8 mouse cellular contexts compared by ENCODE assay signal in genomic region chr14:31206472-31206981, GRCm38 (mm10). TPM values are rescaled to one million over a fixed set of nuclear protein-coding genes. Genes with fewer than 3 reads are reported as not detected.
A peak's percentile ranks its signal among the peaks of the same experiment; 100 is the strongest.
DNase-seq lines count a peak whose midpoint lies in the region; ATAC-seq and TF ChIP-seq lines count a peak whose summit lies in the region.

No protein-coding gene starts in this region.

- peak overlapping the region; percentile 96 for H3K4me2 ChIP-seq in lung, embryonic 14.5 days

- peak overlapping the region; percentile 83 for H3K4me3 ChIP-seq in cerebellum, adult 2 months (replicated peaks; ENCODE audit: insufficient read depth, low read depth, low read length)
- peak overlapping the region; percentile 86 for H3K4me3 ChIP-seq in lung, embryonic 14.5 days (ENCODE audit: low read depth, low read length)

- no peaks in the 10 kb centered on the region for H3K27me3 ChIP-seq in cerebellum, adult 2 months (ENCODE audit: control insufficient read depth, insufficient read depth, low read length)
- no peaks in the 10 kb centered on the region for H3K27me3 ChIP-seq in lung, embryonic 14.5 days (ENCODE audit: insufficient read depth, low read length)

- peak overlapping the region; percentile 72 for H3K27ac ChIP-seq in cerebellum, adult 2 months (ENCODE audit: insufficient read depth, low read length)
- H3K27ac ChIP-seq in lung, embryonic 14.5 days (ENCODE audit: low read depth) = peak overlapping the region; percentile 90

- no peak for TF ChIP-seq CTCF in cerebellum, adult 2 months (IDR thresholded peaks at IDR 0.05; ENCODE audit: borderline replicate concordance, insufficient read depth, low read depth, low read length)
- no peak for TF ChIP-seq CTCF in lung, embryonic 14.5 days (IDR thresholded peaks at IDR 0.05; ENCODE audit: low read depth)

- peak; percentile 94 for TF ChIP-seq POLR2A in cerebellum, adult 2 months (IDR thresholded peaks at IDR 0.05; ENCODE audit: borderline replicate concordance, insufficient read depth, low read length)

- peak; percentile 77 to 78 for ATAC-seq in hematopoietic stem cell, adult 5-6 weeks (replicated peaks in 1 of 2; ENCODE audit: insufficient read depth in 1 of 2, low FRiP score in 2 of 2, low TSS enrichment in 1 of 2, low read depth in 1 of 2, poor library complexity in 2 of 2, severe bottlenecking in 2 of 2)
- ATAC-seq in lung, embryonic 14.5 days (ENCODE audit: insufficient read depth) = peak; percentile 58
- peak; percentile 78 for ATAC-seq in neutrophil, adult 5-6 weeks (ENCODE audit: extremely low read depth, insufficient number of reproducible peaks, low FRiP score, poor library complexity, severe bottlenecking)

- H3K4me1 ChIP-seq in cerebellum, adult 2 months (ENCODE audit: control insufficient read depth, insufficient read depth, low read length) = no peaks in the 10 kb centered on the region; the same call in 1 of the 2 replicates
- peaks cover 9% of the 10 kb centered on the region for H3K4me1 ChIP-seq in lung, embryonic 14.5 days (ENCODE audit: insufficient read depth)

- peak overlapping the region; percentile 95 for H3K9ac ChIP-seq in lung, embryonic 14.5 days

- peak; percentile 67 for DNase-seq in MEL-GATA-1-ER (ENCODE audit: extremely low read depth, low read depth)
- DNase-seq in cerebellum, adult 2 months = peak; percentile 96
- DNase-seq in forelimb bud, embryonic 11.5 days (ENCODE audit: low read depth, low spot score) = peak; percentile 89
- peak; percentile 91 to 93 for DNase-seq in layer of hippocampus, adult 8-10 months (ENCODE audit: low spot score in 2 of 2)
- DNase-seq in lung, embryonic 14.5 days = peak; percentile 96
- peak; percentile 94 for DNase-seq in testis, postnatal 14 days (ENCODE audit: low spot score)

- no peaks in the 10 kb centered on the region for H3K9me3 ChIP-seq in lung, embryonic 14.5 days (ENCODE audit: low read depth, low read length)

- whole genome bisulfite sequencing in cerebellum, adult 2 months = under 1% methylated on average over 46 of the region's 48 CpGs
- under 1% methylated on average over 45 of the region's 48 CpGs for WGBS in lung, embryonic 14.5 days

- peaks cover 33% of the 10 kb centered on the region for H3K36me3 ChIP-seq in lung, embryonic 14.5 days (ENCODE audit: insufficient read depth)

RNA-seq across cellular contexts. Expression of gene Tnnc1, which starts 1.6 kb away (rescaled TPM):
- polyA plus RNA-seq in cerebellum, adult 2 months (2012; rRNA removed) = 6.1 and 7.6 TPM in 2 replicates
- total RNA-seq in hematopoietic stem cell, adult 5-6 weeks (2017) = not detected in 2 replicates
- 1 to 10 TPM; 2.3 to 3.7 (median 2.9) TPM for total RNA-seq in layer of hippocampus, adult 8-10 months (2022)
- polyA plus RNA-seq in lung, embryonic 14.5 days (2014; fragmentation: Nextera tagmentation; extraction: Ambion mirVana) = 5.1 and 51.6 TPM in 2 replicates
- total RNA-seq in neutrophil, adult 5-6 weeks (2017) = not detected in 2 replicates

RNA-seq across cellular contexts. Expression of gene Nisch, which starts 10.2 kb away (rescaled TPM):
- 292 and 304 TPM in 2 replicates for polyA plus RNA-seq in cerebellum, adult 2 months (2012; rRNA removed)
- 101 and 126 TPM in 2 replicates for total RNA-seq in hematopoietic stem cell, adult 5-6 weeks (2017)
- total RNA-seq in layer of hippocampus, adult 8-10 months (2022) = 100 to 1,000 TPM; 432 to 530 (median 469) TPM
- polyA plus RNA-seq in lung, embryonic 14.5 days (2014; fragmentation: Nextera tagmentation; extraction: Ambion mirVana) = 386 and 411 TPM in 2 replicates
- 329 and 351 TPM in 2 replicates for total RNA-seq in neutrophil, adult 5-6 weeks (2017)

RNA-seq across cellular contexts. Expression of gene Sema3g, which starts 11.1 kb away (rescaled TPM):
- polyA plus RNA-seq in cerebellum, adult 2 months (2012; rRNA removed) = 3.0 and 3.2 TPM in 2 replicates
- 0.06 and 0.20 TPM in 2 replicates for total RNA-seq in hematopoietic stem cell, adult 5-6 weeks (2017)
- 1 to 10 TPM; 4.7 to 5.9 (median 5.6) TPM for total RNA-seq in layer of hippocampus, adult 8-10 months (2022)
- 0.38 and 0.49 TPM in 2 replicates for polyA plus RNA-seq in lung, embryonic 14.5 days (2014; fragmentation: Nextera tagmentation; extraction: Ambion mirVana)
- total RNA-seq in neutrophil, adult 5-6 weeks (2017) = 0.37 and 0.58 TPM in 2 replicates

RNA-seq across cellular contexts. Expression of gene Stab1, which starts 38.1 kb away (rescaled TPM):
- polyA plus RNA-seq in cerebellum, adult 2 months (2012; rRNA removed) = 8.6 and 9.6 TPM in 2 replicates
- total RNA-seq in hematopoietic stem cell, adult 5-6 weeks (2017) = 0.25 TPM in 1 of 2 replicates, not detected in the other
- 10 to 100 TPM; 17.6 to 27.0 (median 25.1) TPM for total RNA-seq in layer of hippocampus, adult 8-10 months (2022)
- 64.4 and 71.3 TPM in 2 replicates for polyA plus RNA-seq in lung, embryonic 14.5 days (2014; fragmentation: Nextera tagmentation; extraction: Ambion mirVana)
- total RNA-seq in neutrophil, adult 5-6 weeks (2017) = 4.1 and 5.0 TPM in 2 replicates

RNA-seq across cellular contexts. Expression of gene Phf7, which starts 44.6 kb away (rescaled TPM):
- 6.5 and 7.8 TPM in 2 replicates for polyA plus RNA-seq in cerebellum, adult 2 months (2012; rRNA removed)
- 14.6 and 21.7 TPM in 2 replicates for total RNA-seq in hematopoietic stem cell, adult 5-6 weeks (2017)
- total RNA-seq in layer of hippocampus, adult 8-10 months (2022) = 1 to 10 TPM; 4.5 to 5.4 (median 4.9) TPM
- polyA plus RNA-seq in lung, embryonic 14.5 days (2014; fragmentation: Nextera tagmentation; extraction: Ambion mirVana) = 11.8 and 16.5 TPM in 2 replicates
- total RNA-seq in neutrophil, adult 5-6 weeks (2017) = 18.7 and 19.3 TPM in 2 replicates

Comparison
In these comparisons a context has a peak if more than half of its experiments do, and no peak if none do; other contexts are left out.
1. Peak in every context shown above with its lines: DNase-seq, ATAC-seq, H3K4me3 ChIP-seq and H3K27ac ChIP-seq.